Mouse (Mus musculus): ENCODE measurements at regions not wholly inside any gene's neighbourhood (a gene's known extent, or its start where the extent isn't known, plus 50 kb on each side); places are given as distances from the start of the nearest gene placed in this dataset.
A peak's percentile ranks its signal among the peaks of the same experiment; 100 is the strongest.

- Histone ChIP-seq H3K4me2 (ENCODE audit: low read depth, low read length) (no peak overlapping the region), H3K36me3 (ENCODE audit: control insufficient read depth, insufficient read depth, low read length) (no peaks in the 10 kb centered on the region), H3K27ac (ENCODE audit: low read length) (no peak overlapping the region), H3K9ac (ENCODE audit: low read length) (no peak overlapping the region), H3K4me1 (replicated peaks; ENCODE audit: control insufficient read depth, insufficient read depth, low read length) (no peaks in the 10 kb centered on the region), H3K4me3 (ENCODE audit: low read length) (no peak overlapping the region), H3K9me3 (ENCODE audit: control insufficient read depth, low read length) (no peaks in the 10 kb centered on the region), H3K27me3 (ENCODE audit: control insufficient read depth, insufficient read depth, low read depth, low read length) (no peaks in the 10 kb centered on the region)
- 88% methylated on average over 1 of the region's 1 CpGs for WGBS
- no peak for ATAC-seq (ENCODE audit: low read depth)
Observed at GRCm38 (mm10) chr9:50142756-50143155, 202.0 kb downstream of the Rpl10-ps3 start.

- H3K27ac ChIP-seq (ENCODE audit: low read length), result no peak overlapping the region
- H3K4me2 ChIP-seq (ENCODE audit: low read depth, low read length), result no peak overlapping the region
- no peak overlapping the region for H3K9ac ChIP-seq (ENCODE audit: low read length)
- H3K36me3 ChIP-seq (ENCODE audit: control insufficient read depth, insufficient read depth, low read length), result no peaks in the 10 kb centered on the region
- 79% methylated on average over 8 of the region's 8 CpGs for WGBS
- no peaks in the 10 kb centered on the region for H3K27me3 ChIP-seq (ENCODE audit: control insufficient read depth, insufficient read depth, low read depth, low read length)
- H3K4me1 ChIP-seq (replicated peaks; ENCODE audit: control insufficient read depth, insufficient read depth, low read length), result no peaks in the 10 kb centered on the region
- H3K4me3 ChIP-seq (ENCODE audit: low read length), result no peak overlapping the region
- no peak for ATAC-seq (ENCODE audit: low read depth)
- no peaks in the 10 kb centered on the region for H3K9me3 ChIP-seq (ENCODE audit: control insufficient read depth, low read length)
Observed at GRCm38 (mm10) chr9:50142091-50142490, 202.7 kb downstream of the Rpl10-ps3 start.

- WGBS, result 28% methylated on average over 6 of the region's 6 CpGs
- ATAC-seq (ENCODE audit: low read depth), result no peak
- Histone ChIP-seq H3K4me2 (ENCODE audit: low read depth, low read length) (no peak overlapping the region), H3K4me1 (replicated peaks; ENCODE audit: control insufficient read depth, insufficient read depth, low read length) (no peaks in the 10 kb centered on the region), H3K36me3 (ENCODE audit: control insufficient read depth, insufficient read depth, low read length) (no peaks in the 10 kb centered on the region), H3K4me3 (ENCODE audit: low read length) (no peak overlapping the region), H3K9me3 (ENCODE audit: control insufficient read depth, low read length) (no peaks in the 10 kb centered on the region), H3K27me3 (ENCODE audit: control insufficient read depth, insufficient read depth, low read depth, low read length) (no peaks in the 10 kb centered on the region), H3K27ac (ENCODE audit: low read length) (no peak overlapping the region), H3K9ac (ENCODE audit: low read length) (no peak overlapping the region)
Observed at GRCm38 (mm10) chr9:50141176-50141575, 203.6 kb downstream of the Rpl10-ps3 start.

GRCm38 (mm10) chr9:50138341-50138978 lies 206.3 kb downstream of the Rpl10-ps3 start:
- no peaks in the 10 kb centered on the region for H3K9me3 ChIP-seq (ENCODE audit: control insufficient read depth, low read length)
- H3K36me3 ChIP-seq (ENCODE audit: control insufficient read depth, insufficient read depth, low read length), result no peaks in the 10 kb centered on the region
- H3K27me3 ChIP-seq (ENCODE audit: control insufficient read depth, insufficient read depth, low read depth, low read length), result no peaks in the 10 kb centered on the region
- no peaks in the 10 kb centered on the region for H3K4me1 ChIP-seq (replicated peaks; ENCODE audit: control insufficient read depth, insufficient read depth, low read length)
- H3K4me2 ChIP-seq (ENCODE audit: low read depth, low read length), result no peak overlapping the region
- H3K9ac ChIP-seq (ENCODE audit: low read length), result no peak overlapping the region
- 86% methylated on average over 9 of the region's 9 CpGs for WGBS
- no peak overlapping the region for H3K4me3 ChIP-seq (ENCODE audit: low read length)
- no peak for ATAC-seq (ENCODE audit: low read depth)
- H3K27ac ChIP-seq (ENCODE audit: low read length), result no peak overlapping the region

- WGBS, result 36% methylated on average over 1 of the region's 1 CpGs
- H3K36me3 ChIP-seq (ENCODE audit: control insufficient read depth, insufficient read depth, low read length), result no peaks in the 10 kb centered on the region
- no peaks in the 10 kb centered on the region for H3K27me3 ChIP-seq (ENCODE audit: control insufficient read depth, insufficient read depth, low read depth, low read length)
- no peak overlapping the region for H3K4me2 ChIP-seq (ENCODE audit: low read depth, low read length)
- no peaks in the 10 kb centered on the region for H3K4me1 ChIP-seq (replicated peaks; ENCODE audit: control insufficient read depth, insufficient read depth, low read length)
- H3K9me3 ChIP-seq (ENCODE audit: control insufficient read depth, low read length), result no peaks in the 10 kb centered on the region
- no peak overlapping the region for H3K9ac ChIP-seq (ENCODE audit: low read length)
- H3K27ac ChIP-seq (ENCODE audit: low read length), result no peak overlapping the region
- H3K4me3 ChIP-seq (ENCODE audit: low read length), result no peak overlapping the region
- no peak for ATAC-seq (ENCODE audit: low read depth)
Observed at GRCm38 (mm10) chr9:50136636-50136985, 208.2 kb downstream of the Rpl10-ps3 start.

GRCm38 (mm10) chr9:50135939-50136635 lies 208.7 kb downstream of the Rpl10-ps3 start:
- H3K27ac ChIP-seq (ENCODE audit: low read length), result no peak overlapping the region
- no peaks in the 10 kb centered on the region for H3K4me1 ChIP-seq (replicated peaks; ENCODE audit: control insufficient read depth, insufficient read depth, low read length)
- no peaks in the 10 kb centered on the region for H3K9me3 ChIP-seq (ENCODE audit: control insufficient read depth, low read length)
- no peak overlapping the region for H3K4me2 ChIP-seq (ENCODE audit: low read depth, low read length)
- H3K36me3 ChIP-seq (ENCODE audit: control insufficient read depth, insufficient read depth, low read length), result no peaks in the 10 kb centered on the region
- H3K4me3 ChIP-seq (ENCODE audit: low read length), result no peak overlapping the region
- H3K9ac ChIP-seq (ENCODE audit: low read length), result no peak overlapping the region
- no peak for ATAC-seq (ENCODE audit: low read depth)
- 72% methylated on average over 10 of the region's 10 CpGs for WGBS
- H3K27me3 ChIP-seq (ENCODE audit: control insufficient read depth, insufficient read depth, low read depth, low read length), result no peaks in the 10 kb centered on the region

- Histone ChIP-seq H3K4me1 (replicated peaks; ENCODE audit: control insufficient read depth, insufficient read depth, low read length) (no peaks in the 10 kb centered on the region), H3K4me3 (ENCODE audit: low read length) (no peak overlapping the region), H3K4me2 (ENCODE audit: low read depth, low read length) (no peak overlapping the region), H3K9ac (ENCODE audit: low read length) (no peak overlapping the region), H3K27ac (ENCODE audit: low read length) (no peak overlapping the region), H3K36me3 (ENCODE audit: control insufficient read depth, insufficient read depth, low read length) (no peaks in the 10 kb centered on the region), H3K27me3 (ENCODE audit: control insufficient read depth, insufficient read depth, low read depth, low read length) (no peaks in the 10 kb centered on the region), H3K9me3 (ENCODE audit: control insufficient read depth, low read length) (no peaks in the 10 kb centered on the region)
- 59% methylated on average over 4 of the region's 4 CpGs for WGBS
- ATAC-seq (ENCODE audit: low read depth), result peak; percentile 28; the same call in 1 of the 2 replicates
Observed at GRCm38 (mm10) chr9:50124241-50124640, 220.5 kb downstream of the Rpl10-ps3 start.

GRCm38 (mm10) chr9:50120820-50121599 lies 223.8 kb downstream of the Rpl10-ps3 start:
- H3K36me3 ChIP-seq (ENCODE audit: control insufficient read depth, insufficient read depth, low read length), result no peaks in the 10 kb centered on the region
- no peak overlapping the region for H3K27ac ChIP-seq (ENCODE audit: low read length)
- no peak for ATAC-seq (ENCODE audit: low read depth)
- 60% methylated on average over 9 of the region's 9 CpGs for WGBS
- H3K4me3 ChIP-seq (ENCODE audit: low read length), result no peak overlapping the region
- no peak overlapping the region for H3K9ac ChIP-seq (ENCODE audit: low read length)
- H3K9me3 ChIP-seq (ENCODE audit: control insufficient read depth, low read length), result no peaks in the 10 kb centered on the region
- H3K4me2 ChIP-seq (ENCODE audit: low read depth, low read length), result no peak overlapping the region
- H3K4me1 ChIP-seq (replicated peaks; ENCODE audit: control insufficient read depth, insufficient read depth, low read length), result no peaks in the 10 kb centered on the region
- H3K27me3 ChIP-seq (ENCODE audit: control insufficient read depth, insufficient read depth, low read depth, low read length), result no peaks in the 10 kb centered on the region

GRCm38 (mm10) chr9:50119412-50119811 lies 225.4 kb downstream of the Rpl10-ps3 start:
- Histone ChIP-seq H3K4me3 (ENCODE audit: low read length) (no peak overlapping the region), H3K4me1 (replicated peaks; ENCODE audit: control insufficient read depth, insufficient read depth, low read length) (no peaks in the 10 kb centered on the region), H3K27me3 (ENCODE audit: control insufficient read depth, insufficient read depth, low read depth, low read length) (no peaks in the 10 kb centered on the region), H3K9me3 (ENCODE audit: control insufficient read depth, low read length) (no peaks in the 10 kb centered on the region), H3K36me3 (ENCODE audit: control insufficient read depth, insufficient read depth, low read length) (no peaks in the 10 kb centered on the region), H3K9ac (ENCODE audit: low read length) (no peak overlapping the region), H3K27ac (ENCODE audit: low read length) (no peak overlapping the region), H3K4me2 (ENCODE audit: low read depth, low read length) (no peak overlapping the region)
- 89% methylated on average over 5 of the region's 5 CpGs for WGBS
- no peak for ATAC-seq (ENCODE audit: low read depth)

Data from lung, embryonic 16.5 days (tissue).